Mouse (Mus musculus): Measurements from ENCODE around the gene Arhgef25.
"Not testable (repeated sequence)": the region's sequence is repeated elsewhere in the genome, so short reads cannot be mapped to it uniquely, and the experiment has no call there.

Gene Arhgef25

DNA sequence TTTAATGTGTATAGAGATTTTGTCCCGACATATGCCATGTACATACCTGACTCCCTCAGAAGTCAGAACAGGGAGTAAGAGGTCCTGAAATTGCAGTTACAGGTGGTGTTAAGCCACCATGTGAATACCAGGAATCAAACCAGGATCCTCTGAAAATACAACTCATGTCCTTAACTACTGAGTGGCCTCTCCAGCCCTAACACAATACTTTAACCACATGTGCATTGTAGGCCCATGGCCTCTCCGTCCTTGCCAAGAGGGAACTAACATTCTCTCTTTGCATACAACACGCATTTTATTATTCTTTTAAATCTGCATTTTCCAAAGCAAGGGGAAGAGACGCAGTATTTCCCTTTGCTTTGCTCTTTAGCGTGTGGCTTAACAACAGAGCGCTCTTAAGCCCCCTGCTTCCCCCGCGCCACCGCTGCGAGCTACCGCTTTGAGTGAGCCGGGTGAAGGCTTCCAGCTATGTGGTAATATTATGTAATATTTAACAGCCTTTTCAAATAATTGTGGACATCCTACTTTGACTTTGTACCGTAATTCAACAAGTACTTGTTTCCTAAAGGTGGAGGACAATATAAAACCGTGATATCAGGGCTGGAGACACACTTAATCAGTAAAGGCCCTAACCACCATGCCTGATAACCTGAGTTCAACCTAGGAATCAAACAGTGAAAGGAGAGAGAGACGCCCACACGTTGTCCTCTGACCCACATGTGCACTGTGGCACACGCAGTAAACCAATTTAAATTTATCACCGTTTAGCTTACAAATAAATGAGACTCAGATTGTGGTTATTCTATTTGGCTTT lies 51.3 kb downstream of the Arhgef25 start:
- no peak for DNase-seq (ENCODE audit: low spot score)

DNA sequence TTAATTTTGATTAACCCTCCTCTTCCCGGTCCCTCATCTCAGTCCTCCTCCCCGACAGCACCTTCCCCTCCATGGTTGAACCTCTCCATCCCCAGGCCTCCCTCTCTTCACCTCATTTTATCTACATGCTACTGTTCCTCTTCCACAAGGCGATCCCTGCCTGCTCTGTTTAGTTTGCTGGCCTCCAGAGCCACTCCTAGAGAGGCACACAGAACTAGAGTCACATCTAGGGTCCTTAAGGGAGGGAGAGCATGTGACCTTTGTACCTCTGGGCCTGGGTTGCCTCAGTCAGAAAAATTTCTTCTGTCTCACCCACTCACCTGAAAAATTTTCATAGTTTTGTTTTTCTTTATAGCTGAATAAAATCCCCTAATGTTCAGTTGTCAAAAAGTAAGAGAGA lies 52.0 kb downstream of the Arhgef25 start:
- DNase-seq (ENCODE audit: low spot score): no peak

DNA sequence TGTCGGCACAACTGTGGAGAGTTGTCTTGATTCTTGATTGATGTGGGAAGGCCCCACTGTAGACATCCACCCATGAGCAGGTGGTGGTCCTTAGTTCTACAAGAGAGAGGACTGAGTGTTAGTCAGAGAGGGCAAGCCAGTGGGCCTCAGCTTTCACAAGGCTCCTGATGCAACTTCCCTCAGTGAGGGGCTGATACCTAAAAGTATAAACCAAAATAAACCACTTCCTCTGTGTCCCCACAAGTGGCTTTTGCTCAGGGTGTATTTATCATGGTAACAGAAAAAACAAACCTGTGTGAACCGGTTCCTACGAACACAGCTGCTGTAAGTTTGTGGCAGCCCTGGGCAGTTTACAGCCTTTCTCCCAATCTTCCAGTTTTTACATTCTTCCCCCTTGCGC lies 53.4 kb downstream of the Arhgef25 start:
- DNase-seq (ENCODE audit: low spot score): no peak

DNA sequence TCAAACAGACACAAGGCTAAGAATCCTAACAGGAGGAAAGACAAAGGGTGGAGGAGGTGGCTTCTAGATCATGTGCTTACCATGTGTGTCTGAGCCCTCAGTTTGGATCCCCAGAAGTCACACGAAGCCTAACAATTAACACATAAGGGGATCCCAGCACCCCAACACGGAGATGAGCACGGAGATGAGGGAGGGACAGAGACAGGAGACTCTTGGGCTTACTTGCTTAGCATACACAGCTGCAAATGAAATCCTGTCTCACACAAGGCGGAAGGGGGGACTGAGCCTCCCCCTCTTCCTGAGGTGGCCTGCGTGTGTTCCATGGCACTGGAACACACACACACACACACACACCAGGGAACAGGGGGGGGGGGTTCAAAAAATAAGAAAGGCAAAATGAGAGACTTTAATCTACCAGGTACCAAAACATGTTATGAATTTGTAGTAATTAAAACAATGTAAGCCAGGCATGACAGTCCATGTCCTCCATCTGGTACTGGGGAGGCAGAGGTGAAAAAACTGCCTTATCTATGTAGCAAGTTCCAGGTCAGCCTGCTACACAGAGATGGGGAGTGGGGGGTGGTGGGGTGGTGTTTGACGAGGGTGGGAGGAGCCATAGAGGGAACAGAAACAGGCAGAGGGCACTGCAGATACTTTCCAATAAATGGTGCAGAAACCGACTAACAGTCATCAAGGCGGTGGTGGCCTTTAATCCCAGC lies 54.6 kb downstream of the Arhgef25 start:
- no peak for DNase-seq (ENCODE audit: low spot score)

DNA sequence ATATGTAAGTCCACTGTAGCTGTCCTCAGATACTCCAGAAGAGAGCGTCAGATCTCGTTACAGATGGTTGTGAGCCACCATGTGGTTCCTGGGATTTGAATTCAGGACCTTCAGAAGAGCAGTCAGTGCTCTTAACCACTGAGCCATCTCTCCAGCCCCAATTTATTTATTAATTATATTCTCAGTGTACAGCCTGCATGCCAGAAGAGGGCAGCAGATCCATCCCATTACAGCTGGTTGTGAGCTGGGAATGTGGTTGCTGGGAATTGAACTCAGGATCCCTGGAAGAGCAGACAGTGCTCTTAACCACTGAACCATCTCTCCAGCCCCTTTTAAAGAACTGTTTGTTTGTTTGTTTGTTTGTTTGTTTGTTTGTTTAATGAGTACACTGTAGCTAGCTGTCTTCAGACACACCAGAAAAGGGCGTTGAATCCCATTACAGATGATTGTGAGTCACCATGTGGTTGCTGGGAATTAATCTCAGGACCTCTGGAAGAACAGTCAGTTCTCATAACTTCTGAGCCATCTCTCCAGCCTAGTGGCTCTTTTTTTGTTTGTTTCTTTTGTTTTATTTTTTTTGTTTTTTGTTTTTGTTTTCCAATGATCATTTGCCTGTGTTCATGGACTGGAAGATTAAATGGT lies 55.4 kb downstream of the Arhgef25 start:
- DNase-seq (ENCODE audit: low spot score): not testable (repeated sequence)

Data from ovary, postnatal 10 days (tissue).